Mouse (Mus musculus): Measurements from ENCODE around the gene 5730522E02Rik. TPM values are rescaled to one million over a fixed set of nuclear protein-coding genes. Genes with fewer than 3 reads are reported as not detected.

5730522E02Rik gene
- not detected in 2 replicates for polyA plus RNA-seq (2012; ENCODE audit: low replicate concordance)

DNA sequence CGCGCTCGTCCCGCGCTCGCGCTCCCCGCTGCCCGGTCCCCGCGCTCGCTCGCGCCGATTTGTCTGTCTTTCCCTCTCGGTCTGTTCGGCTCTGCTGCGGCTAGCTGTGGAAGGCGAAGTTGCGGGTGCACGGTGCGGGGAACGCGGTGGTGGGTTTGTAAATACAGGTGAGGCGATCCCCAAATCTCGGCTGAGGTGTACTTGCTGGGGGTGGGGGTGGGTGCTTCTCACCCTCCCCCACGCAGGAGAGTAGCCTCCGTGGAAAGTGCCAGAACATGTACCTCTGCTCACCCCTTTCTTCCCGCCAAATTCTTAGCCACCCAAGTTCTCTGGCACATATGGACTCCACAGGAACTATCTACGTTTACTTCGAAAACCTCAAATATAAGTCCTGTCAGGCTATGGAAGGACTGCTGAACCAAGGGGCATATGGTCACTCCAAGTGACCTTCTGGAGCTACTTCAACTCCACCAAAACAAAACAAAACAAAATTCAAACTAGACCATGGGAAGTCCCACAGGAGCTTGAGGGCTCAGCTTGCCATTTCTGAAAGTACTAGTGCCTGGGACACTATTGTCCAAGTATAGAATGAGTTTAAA is at the start of gene 5730522E02Rik:
Gene 5730522E02Rik, minus strand, starts transcription at position 182 of the 599 bp plus-strand sequence.

Other genes with a start within 250 kb of the 5730522E02Rik start
- 0.85 and 1.1 TPM in 2 replicates for gene Fancl, start 175.4 kb upstream of the 5730522E02Rik start, polyA plus RNA-seq (2012; ENCODE audit: low replicate concordance)

Measured in hematopoietic multipotent progenitor cell, adult 10-12 weeks (in vitro differentiated cells).